Mouse (Mus musculus): Measurements from ENCODE around the gene Sdhb.

Sdhb gene

GRCm38 (mm10) chr4:141011556-141012328 is 50.7 kb downstream of the Sdhb start:
- DNase-seq (ENCODE audit: low spot score in 2 of 2): no peak

DNA sequence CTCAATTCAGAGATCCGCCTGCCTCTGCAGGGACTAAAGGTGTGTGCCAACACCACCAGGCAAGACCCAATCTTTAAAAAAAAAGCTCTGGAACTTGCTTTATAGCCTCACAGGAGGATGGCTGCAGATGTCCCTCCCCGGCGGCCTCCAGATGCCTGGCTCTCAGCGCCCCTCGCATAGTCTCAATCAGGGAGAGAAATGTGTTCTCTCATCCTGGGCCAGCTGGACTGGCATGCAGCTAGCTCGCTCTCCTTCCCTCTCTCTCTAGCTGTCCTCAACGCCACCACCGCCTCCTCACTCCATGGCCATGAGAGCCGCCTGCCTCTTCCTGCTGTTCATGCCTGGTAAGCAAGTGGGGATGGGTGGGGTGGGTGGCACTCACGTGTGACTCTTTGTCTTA is 51.6 kb downstream of the Sdhb start:
- DNase-seq (ENCODE audit: low spot score in 2 of 2): no peak

DNA sequence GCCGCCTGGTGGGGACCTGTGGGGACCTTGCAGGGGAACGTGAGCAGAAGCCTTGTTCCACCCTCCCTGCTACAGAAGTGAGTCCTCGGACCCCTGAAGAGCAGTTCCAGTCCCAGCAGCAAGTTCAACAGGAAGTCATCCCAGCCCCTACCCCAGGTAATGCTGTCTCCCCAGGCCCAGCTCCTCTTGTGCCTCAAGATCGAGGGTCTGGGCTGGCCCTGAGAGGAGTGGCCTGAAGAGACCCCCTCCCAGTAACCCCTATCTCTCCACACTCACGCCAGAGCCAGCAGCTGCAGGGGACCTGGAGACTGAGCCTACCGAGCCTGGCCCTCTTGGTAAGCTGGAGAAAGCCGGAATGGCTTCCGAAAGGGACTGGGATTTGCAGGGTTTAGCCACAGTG is 53.1 kb downstream of the Sdhb start:
- no peak for DNase-seq (ENCODE audit: low spot score in 2 of 2)

DNA sequence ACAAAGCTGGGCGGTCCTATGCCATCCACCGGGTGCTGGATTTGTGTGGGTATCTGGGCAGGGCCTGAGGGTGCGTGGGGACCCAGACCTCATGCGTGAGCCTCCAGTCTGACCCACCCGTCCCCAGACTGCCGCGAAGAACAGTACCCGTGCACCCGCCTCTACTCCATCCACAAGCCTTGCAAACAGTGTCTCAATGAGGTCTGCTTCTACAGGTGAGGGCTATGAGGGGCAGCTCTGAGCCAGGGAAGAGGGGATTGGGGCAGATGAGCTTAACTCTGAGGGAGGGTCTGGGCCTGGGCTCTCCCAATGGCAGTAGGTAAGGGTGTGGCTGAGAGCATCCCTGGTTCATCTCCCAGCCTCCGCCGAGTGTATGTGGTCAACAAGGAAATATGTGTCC is 53.9 kb downstream of the Sdhb start:
- DNase-seq (ENCODE audit: low spot score in 2 of 2): no peak

DNA sequence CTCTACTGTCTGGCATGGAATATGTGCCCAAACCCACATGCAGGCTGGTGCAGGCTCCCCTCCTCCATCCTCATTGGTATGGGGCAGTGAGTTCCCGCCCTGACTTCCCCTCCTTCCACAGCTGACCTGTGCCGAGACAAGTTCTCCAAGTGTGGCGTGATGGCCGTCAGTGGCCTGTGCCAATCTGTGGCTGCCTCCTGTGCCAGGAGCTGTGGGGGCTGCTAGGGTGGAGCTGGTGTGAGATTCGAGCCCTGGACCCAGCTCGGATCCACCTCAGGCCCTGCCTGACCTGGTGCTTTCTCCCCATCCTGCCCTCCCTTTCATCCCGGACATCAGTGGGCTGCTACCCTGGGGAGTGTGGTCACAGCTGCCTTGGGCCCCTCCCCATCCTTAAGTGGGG is 54.4 kb downstream of the Sdhb start:
- DNase-seq (ENCODE audit: low spot score in 2 of 2): no peak

- DNase-seq (ENCODE audit: low spot score in 2 of 2): peak in 1 of 2 experiments; percentile 53
Measured at GRCm38 (mm10) chr4:141016311-141016710, 55.3 kb downstream of the Sdhb start.

GRCm38 (mm10) chr4:141017657-141018436 is 56.8 kb downstream of the Sdhb start:
- no peak for DNase-seq (ENCODE audit: low spot score in 2 of 2)

- no peak for DNase-seq (ENCODE audit: low spot score in 2 of 2)
Measured at GRCm38 (mm10) chr4:141020220-141020619, 59.2 kb downstream of the Sdhb start.

- DNase-seq (ENCODE audit: low spot score in 2 of 2): no peak
Measured at GRCm38 (mm10) chr4:141020811-141021613, 60.0 kb downstream of the Sdhb start.

DNA sequence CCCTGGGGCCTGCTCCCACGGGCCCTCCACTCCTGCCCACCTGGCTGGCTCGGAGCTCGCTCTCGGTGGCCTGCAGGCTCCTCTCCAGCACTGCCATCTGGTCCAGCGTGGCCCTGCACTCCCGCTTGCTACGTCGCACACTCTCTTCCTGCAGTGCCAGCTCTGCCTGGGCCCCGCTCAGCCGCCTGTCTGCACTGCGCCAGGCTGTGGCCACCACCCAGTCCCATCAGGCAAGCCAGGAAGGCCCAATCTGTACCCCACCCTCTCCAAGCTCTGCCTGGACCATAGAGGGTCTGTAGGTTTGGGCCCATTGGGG is 60.6 kb downstream of the Sdhb start:
- no peak for DNase-seq (ENCODE audit: low spot score in 2 of 2)

DNA sequence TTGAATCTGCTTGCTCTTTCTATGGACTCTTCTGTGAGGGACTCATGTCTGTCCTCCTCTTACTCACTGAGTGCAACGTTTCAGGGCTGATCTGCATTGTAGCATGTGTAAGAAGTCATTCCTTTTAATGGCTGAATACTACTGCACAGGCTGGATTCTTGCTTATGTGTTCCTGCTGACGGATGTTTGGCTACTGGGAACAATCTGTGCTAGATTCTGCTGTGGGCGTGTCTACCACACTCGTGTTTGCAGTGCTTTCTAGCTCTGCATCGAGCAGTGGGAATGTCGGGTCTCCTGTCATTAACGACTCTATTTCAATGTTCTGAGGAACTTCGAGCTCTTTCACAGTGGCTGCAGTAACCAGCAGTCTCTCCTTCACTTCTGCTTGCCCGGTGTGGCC is 63.0 kb downstream of the Sdhb start:
- no peak for DNase-seq (ENCODE audit: low spot score in 2 of 2)

- no peak for DNase-seq (ENCODE audit: low spot score in 2 of 2)
Measured at GRCm38 (mm10) chr4:141024992-141025391, 64.0 kb downstream of the Sdhb start.
